Mouse (Mus musculus) thymus, adult 2 months (tissue): ENCODE data around the gene Zxdc. TPM values are rescaled to one million over a fixed set of nuclear protein-coding genes. Genes with fewer than 3 reads are reported as not detected.

Source experiments
- DNase-seq: peaks from one replicate; pipeline ENCODE4 v3.0.0; 2021
- H3K27ac ChIP-seq: fragments of 200-500 bp; 2 replicates; pipeline ENCODE4 v1.5.1; 2012; ENCODE audit warnings: low read length, control low read depth; ENCODE audit not compliant: control insufficient read depth, insufficient read depth
- H3K27me3 ChIP-seq: fragments of 200-500 bp; 2 replicates; pipeline ENCODE4 v1.6.1; 2012; ENCODE audit warnings: mild to moderate bottlenecking, low read length, moderate library complexity, mixed read lengths; ENCODE audit not compliant: control insufficient read depth, insufficient read depth
- H3K36me3 ChIP-seq: fragments of 200-500 bp; 2 replicates; pipeline ENCODE4 v1.6.1; 2012; ENCODE audit warnings: mild to moderate bottlenecking, low read length, moderate library complexity; ENCODE audit not compliant: control insufficient read depth, insufficient read depth
- H3K4me1 ChIP-seq: fragments of 200-500 bp; replicated peaks from 2 replicates; pipeline ENCODE4 v1.6.1; 2012; ENCODE audit warnings: low read length; ENCODE audit not compliant: control insufficient read depth, insufficient read depth
- H3K4me3 ChIP-seq: fragments of 200-500 bp; 2 replicates; pipeline ENCODE4 v1.5.1; 2012; ENCODE audit warnings: mild to moderate bottlenecking, low read length, control low read depth, moderate library complexity; ENCODE audit not compliant: control insufficient read depth, insufficient read depth
- CTCF ChIP-seq: fragments of 200-500 bp; IDR thresholded peaks from 2 replicates; pipeline ENCODE4 v1.5.1; 2012; ENCODE audit warnings: mild to moderate bottlenecking, control low read depth, low read length, moderate library complexity, borderline replicate concordance; ENCODE audit not compliant: control insufficient read depth, poor library complexity, insufficient read depth; ENCODE audit errors: extremely low read depth
- POLR2A ChIP-seq: fragments of 200-500 bp; IDR thresholded peaks from 2 replicates; pipeline ENCODE4 v1.6.1; 2012; ENCODE audit warnings: mild to moderate bottlenecking, low read length, control low read depth, moderate library complexity; ENCODE audit not compliant: control insufficient read depth, poor library complexity, insufficient read depth; ENCODE audit errors: extremely low read depth
- WGBS: fragments of 180-500 bp; shearing (Covaris S2); methylation state at CpG from one replicate; pipeline ENCODE4 v1.1.7; 2018; 5-methylcytosine and 5-hydroxymethylcytosine counted together
- polyA plus RNA-seq: library from polyadenylated mRNA; depleted of rRNA; stranded (reverse); fragments of >200 nt; gene quantifications from 2 replicates; pipeline ENCODE4 v1.2.3, GENCODE M21; 2012

Gene Zxdc
- polyA plus RNA-seq, 1 experiment, result 42.9 TPM

DNA sequence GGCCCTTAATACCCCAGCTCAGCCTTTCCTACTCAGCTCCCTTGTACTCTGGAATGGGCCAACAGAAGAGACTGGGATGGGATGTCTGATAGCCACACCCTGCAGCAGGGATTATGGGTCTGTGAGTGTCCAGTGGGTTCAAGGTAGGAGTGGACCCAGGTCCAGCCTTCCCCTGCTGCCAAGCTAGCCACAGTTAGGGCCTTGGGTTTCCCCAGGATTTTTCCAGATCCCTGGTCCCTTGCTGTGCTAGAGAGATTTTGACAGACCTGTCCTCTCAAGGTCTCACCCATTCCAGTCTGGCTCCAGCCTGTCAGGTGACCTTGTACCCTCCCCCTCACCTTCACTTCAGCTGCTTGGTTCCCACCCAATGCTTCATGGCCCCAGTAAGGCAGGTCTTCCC lies 39.3 kb downstream of the Zxdc start:
- Histone ChIP-seq H3K36me3 (no peaks in the 10 kb centered on the region), H3K4me1 (no peaks in the 10 kb centered on the region), H3K27ac (no peak overlapping the region), H3K27me3 (no peaks in the 10 kb centered on the region), H3K4me3 (no peak overlapping the region)
- no peak for DNase-seq
- TF ChIP-seq CTCF (no peak), POLR2A (no peak)

GRCm38 (mm10) chr6:90410972-90411371 lies 41.7 kb downstream of the Zxdc start:
- Histone ChIP-seq H3K27me3 (no peaks in the 10 kb centered on the region), H3K27ac (no peak overlapping the region), H3K4me1 (no peaks in the 10 kb centered on the region), H3K4me3 (no peak overlapping the region), H3K36me3 (no peaks in the 10 kb centered on the region)
- no peak for TF ChIP-seq CTCF
- TF ChIP-seq POLR2A, result no peak
- WGBS, result 97% methylated on average over 1 of the region's 1 CpGs
- no peak for DNase-seq

DNA sequence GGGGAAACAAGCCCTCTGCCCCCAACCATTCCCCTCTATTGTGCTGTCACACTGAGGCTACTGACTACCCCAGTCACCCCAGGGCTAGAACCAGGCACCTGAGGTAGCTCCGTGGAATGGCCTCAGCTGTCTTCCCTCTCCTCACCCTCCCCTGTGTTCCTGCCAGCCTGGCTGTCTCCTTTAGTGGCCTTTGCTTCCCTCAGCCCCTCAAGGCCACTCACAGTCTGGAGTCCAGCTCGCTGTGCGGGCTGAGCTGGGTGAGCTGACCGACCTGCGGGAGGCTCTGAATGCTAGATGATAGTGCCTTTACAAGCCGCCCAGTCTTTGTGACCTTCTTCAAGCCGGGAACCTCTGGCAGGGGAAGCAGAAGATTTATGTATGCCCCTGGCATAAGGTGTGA lies 42.6 kb downstream of the Zxdc start:
- TF ChIP-seq CTCF, result no peak
- TF ChIP-seq POLR2A, result no peak
- Histone ChIP-seq H3K36me3 (no peaks in the 10 kb centered on the region), H3K4me1 (no peaks in the 10 kb centered on the region), H3K27ac (no peak overlapping the region), H3K4me3 (no peak overlapping the region), H3K27me3 (no peaks in the 10 kb centered on the region)
- no peak for DNase-seq
- WGBS, result 92% methylated on average over 7 of the region's 7 CpGs

- TF ChIP-seq CTCF (peak; percentile 94), POLR2A (no peak)
- H3K4me1 ChIP-seq, result peaks cover 5% of the 10 kb centered on the region
- 4% methylated on average over 14 of the region's 14 CpGs for WGBS
- no peaks in the 10 kb centered on the region; the same call in 1 of the 2 replicates for H3K27me3 ChIP-seq
- no peaks in the 10 kb centered on the region for H3K36me3 ChIP-seq
- DNase-seq, result peak; percentile 77
- H3K4me3 ChIP-seq, result no peak overlapping the region; the same call in 1 of the 2 replicates
- no peak overlapping the region for H3K27ac ChIP-seq
Measured at GRCm38 (mm10) chr6:90422565-90422964, 53.3 kb downstream of the Zxdc start.

GRCm38 (mm10) chr6:90425361-90425760 lies 56.1 kb downstream of the Zxdc start:
- peaks cover 10% of the 10 kb centered on the region for H3K4me1 ChIP-seq
- TF ChIP-seq POLR2A (no peak), CTCF (no peak)
- WGBS, result 93% methylated on average over 3 of the region's 3 CpGs
- no peak overlapping the region for H3K27ac ChIP-seq
- no peak overlapping the region for H3K4me3 ChIP-seq
- DNase-seq, result no peak
- H3K27me3 ChIP-seq, result no peaks in the 10 kb centered on the region; the same call in 1 of the 2 replicates
- H3K36me3 ChIP-seq, result no peaks in the 10 kb centered on the region

- TF ChIP-seq POLR2A (no peak), CTCF (no peak)
- H3K27ac ChIP-seq, result no peak overlapping the region
- peaks cover 10% of the 10 kb centered on the region for H3K4me1 ChIP-seq
- no peaks in the 10 kb centered on the region; the same call in 1 of the 2 replicates for H3K27me3 ChIP-seq
- 96% methylated on average over 4 of the region's 4 CpGs for WGBS
- no peaks in the 10 kb centered on the region for H3K36me3 ChIP-seq
- DNase-seq, result no peak
- no peak overlapping the region for H3K4me3 ChIP-seq
Measured at GRCm38 (mm10) chr6:90426003-90426402, 56.7 kb downstream of the Zxdc start.

- Histone ChIP-seq H3K4me1 (peaks cover 6% of the 10 kb centered on the region; the same call in 1 of the 2 replicates), H3K4me3 (peak within 1 kb of the TSS; percentile 8; the same call in 1 of the 2 replicates), H3K27me3 (no peaks in the 10 kb centered on the region; the same call in 1 of the 2 replicates), H3K36me3 (no peaks in the 10 kb centered on the region), H3K27ac (no peak within 1 kb of the TSS)
- 2% methylated on average over 31 of the region's 31 CpGs for WGBS
- peak; percentile 43 for DNase-seq
- TF ChIP-seq CTCF, result no peak
Measured at GRCm38 (mm10) chr6:90428380-90428974, 59.2 kb downstream of the Zxdc start, which contains the start of gene Cfap100. Gene Cfap100, minus strand, starts transcription at chr6:90428797.
